Mouse (Mus musculus): ENCODE data around the gene Parva.

Parva gene

GRCm38 (mm10) chr7:112473649-112474435, 46.5 kb downstream of the Parva start:
- no peak for DNase-seq

- DNase-seq: no peak
Observed at GRCm38 (mm10) chr7:112479116-112479515, 51.8 kb downstream of the Parva start.

DNA sequence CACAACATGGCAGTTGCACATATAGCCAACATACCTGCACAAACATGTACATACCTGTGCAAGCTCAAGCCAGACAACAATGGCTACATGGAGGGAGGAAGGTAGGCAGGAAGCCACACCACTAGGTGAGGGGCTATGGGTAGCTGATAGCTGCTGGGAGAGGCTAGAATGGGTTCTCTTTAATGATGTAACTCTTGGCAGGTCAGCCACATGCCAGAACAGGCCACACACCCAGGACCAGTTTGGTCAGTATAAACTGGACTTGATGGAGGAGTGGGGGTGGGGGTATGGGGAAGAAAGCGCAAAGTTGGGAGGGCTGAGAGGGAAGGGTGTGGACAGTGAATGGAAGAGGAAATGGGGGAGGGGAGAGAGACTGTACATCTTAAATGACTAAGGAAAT, 53.7 kb downstream of the Parva start:
- DNase-seq: no peak

DNA sequence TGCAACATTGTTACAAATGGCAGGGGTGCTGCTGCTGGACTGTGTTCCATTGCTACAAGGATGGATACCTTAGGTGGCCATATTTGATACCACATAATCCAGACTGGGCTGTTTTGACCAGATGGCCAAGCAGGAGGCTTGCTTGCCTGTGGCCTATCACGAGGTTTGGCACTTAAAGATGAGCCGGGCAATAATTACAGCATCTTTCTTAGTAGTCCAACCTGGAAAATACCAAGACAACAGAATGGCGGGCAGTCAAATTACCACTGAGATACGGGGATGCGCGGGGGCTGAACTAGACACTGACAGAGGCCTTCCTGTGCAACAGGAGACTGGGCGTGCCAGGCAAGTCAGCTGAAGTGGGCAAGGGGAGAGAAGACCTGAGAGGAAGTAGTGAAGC, 55.3 kb downstream of the Parva start:
- DNase-seq: no peak

DNA sequence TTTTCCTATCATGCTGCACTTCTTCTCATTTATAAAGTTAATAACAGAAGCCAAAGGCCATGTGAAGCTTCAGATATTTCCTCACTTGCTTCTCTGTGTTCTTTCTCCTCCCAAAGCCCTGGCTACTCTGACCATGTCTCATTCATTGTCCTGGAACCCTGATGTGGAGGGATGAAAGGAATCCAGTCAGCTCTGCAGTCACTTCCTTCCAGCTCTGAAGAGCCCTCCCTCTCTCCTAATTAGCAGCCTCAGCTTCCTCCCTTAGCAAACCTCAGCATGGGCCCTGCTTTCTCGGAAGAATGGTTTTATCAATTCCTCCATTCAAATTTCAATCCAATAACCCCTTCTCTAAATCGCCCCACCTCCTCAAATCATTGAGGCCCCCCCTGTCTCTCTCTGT, 56.1 kb downstream of the Parva start:
- DNase-seq: no peak

DNA sequence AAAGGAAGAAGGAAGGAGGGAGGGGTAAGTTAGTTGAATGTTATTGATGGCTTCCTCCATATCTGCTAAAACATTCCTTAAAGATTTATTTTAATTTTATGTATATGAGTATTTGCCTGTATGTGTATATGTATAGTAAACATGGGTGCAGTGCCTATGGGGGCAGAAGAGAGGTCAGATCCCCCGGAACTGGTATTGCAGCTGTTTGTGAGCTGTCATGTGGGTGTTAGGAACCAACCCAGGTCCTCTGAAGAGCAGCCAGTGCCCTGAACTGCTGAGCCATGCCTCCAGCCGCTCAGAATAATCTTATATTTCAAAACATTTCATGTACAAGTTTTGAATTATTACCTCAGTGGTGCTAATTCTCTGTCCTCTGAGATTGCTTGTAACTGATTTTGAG, 63.5 kb downstream of the Parva start:
- DNase-seq: no peak

- no peak for DNase-seq
Observed at GRCm38 (mm10) chr7:112491737-112492136, 64.4 kb downstream of the Parva start.

DNA sequence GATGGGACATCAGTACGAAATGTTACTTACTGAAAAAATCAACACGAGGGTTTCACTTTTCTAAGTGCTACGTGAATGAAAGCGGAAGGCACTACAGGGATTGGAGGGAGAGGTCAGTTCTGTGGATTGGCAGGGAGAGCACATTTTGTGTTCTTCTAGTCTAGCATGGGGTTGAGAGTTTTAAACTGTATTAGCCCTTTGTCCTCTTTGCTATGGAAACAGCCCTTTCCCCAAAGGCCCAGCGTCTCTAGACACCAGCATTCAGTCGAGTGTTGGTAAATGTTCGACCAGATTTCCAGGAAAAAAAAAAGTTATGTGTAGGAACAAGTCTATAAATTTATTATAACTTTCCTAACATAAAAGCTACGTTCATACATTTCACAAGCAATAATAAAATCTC, 68.6 kb downstream of the Parva start:
- DNase-seq: no peak

DNA sequence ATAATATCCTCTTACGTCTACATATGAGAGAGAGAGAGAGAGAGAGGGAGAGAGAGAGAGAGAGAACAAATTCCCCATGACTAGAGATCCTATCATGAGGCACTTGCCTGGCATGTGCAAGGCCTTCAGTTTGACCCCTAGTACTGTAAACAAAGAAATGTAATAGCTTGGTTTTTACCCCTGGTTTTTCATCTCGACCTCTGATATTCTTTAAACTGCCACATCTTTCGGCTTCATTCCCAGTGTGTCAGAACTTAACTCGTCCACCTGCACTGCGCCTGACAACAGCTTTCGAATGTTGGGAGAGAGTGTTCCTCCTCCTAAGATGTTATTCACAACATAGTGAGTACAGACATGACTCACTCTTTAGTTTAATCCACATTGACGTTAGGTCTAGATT, 69.6 kb downstream of the Parva start:
- no peak for DNase-seq

DNA sequence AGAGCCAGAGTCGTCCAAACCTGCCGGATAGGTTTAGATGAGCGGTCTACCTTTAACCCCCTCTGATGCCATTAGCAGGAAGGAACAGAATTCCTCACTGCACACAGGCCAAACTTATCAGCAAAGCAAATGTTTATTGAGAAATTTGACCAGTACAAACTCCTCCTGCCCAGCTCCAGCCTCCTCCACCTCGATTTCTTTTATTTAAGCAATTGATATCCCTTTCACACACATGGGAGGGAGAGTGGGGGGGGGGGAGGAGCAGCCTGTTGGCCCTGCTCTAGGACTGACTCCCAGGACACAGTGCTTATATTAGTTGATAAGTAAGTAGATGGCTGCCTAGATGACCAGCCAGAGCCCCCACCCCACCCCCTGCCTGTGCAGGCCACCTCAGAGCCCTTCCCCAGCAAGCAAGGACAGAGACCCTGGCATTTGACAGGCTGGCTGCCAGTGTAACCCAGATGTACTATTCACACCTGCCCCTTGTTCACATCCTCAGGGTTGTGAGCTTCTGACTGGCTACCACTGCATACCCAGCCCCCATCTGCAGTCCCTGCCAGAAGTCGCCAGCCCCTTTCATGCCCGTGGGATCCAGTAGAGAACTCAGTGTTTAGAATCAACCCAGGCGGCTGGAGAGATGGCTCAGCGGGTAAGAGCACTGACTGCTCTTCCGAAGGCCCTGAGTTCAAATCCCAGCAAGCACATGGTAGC, 71.4 kb downstream of the Parva start:
- DNase-seq: no peak

DNA sequence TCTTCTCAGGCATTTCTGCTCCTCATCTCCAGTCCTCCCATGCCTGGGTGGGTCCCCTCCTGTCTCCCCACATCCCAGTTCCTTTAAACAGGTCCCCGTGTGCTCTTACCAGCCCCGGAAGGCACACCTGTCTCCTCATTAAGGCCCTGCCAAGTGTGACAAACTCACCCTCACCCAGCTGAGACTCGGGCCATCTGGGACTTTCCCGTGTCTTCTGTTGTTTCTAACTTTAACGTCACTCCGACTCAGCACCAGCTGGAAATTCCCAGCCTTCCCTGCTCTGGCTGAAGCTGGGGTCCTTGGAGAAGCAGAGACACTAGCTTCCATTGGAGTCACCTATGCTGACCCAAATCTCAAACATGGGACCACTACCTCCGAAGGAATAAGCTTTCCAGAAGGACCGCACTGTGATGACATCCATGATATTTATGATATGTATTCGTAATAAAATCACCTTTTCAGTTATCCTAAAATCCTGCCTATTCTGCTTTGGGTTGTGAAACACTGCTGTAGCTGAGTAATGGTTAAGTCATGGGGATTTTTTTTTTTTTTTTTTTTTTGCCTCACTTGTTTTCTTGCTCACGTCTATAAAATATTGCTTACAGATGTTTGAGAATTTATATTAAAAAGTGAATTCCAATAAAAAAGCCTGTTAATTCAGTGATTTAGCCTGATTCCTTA, 72.3 kb downstream of the Parva start:
- DNase-seq: no peak

- no peak for DNase-seq
Observed at GRCm38 (mm10) chr7:112500134-112500490, 72.8 kb downstream of the Parva start.

DNA sequence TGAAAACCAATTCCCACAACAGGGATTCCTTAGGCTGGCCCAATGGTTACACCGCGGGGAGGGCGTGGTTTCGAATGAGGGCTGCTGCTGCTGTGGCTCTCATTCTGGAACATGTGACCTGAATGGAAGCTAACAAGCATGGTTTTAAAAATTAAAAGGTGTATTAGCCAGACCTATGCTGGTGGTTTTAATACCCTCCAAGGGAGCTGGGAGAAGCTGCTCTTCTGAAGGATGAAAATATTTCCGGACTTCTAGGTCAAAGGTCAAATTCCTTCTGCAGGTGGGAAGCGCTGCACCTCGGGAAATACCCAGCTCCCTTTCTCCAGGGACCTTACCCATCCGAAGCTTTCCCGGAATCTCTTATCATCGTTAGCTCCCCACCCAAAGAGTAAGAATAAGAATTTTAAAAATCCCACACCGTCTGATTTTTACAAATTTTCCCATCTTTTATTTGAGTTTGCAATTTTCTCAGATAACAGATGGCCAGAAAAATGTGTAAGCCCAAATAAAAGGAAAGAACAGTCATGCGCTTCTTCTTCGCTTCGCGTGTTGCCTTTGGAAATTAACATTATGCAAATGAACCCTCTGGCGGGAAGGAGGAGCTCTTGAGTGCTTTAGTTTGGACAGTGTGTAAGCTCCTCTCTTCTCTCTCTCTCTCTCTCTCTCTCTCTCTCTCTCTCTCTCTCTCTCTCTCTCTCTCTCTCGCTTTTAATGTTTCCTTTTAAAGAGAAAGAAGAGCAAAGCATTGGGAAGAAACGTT, 74.9 kb downstream of the Parva start:
- DNase-seq: no peak

DNA sequence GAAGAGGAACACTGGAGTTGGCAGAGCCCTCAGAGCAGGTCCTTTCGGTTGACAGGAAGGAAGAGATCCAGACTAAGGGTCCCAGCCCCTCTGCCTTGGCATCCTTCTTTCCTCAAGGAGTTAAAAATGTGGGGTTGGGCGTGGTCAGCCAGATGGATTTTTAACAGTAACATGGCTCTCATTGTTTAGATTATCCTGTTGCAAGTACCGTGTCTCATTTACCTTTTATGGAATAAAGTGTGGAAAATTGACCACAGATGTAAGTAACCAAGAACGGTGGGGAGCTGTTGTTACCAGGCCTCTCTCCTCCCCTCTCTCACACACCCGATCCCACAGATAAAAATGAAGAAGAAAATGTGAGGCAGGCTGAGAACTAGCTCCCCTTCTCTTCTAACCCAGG, 75.5 kb downstream of the Parva start:
- no peak for DNase-seq

DNA sequence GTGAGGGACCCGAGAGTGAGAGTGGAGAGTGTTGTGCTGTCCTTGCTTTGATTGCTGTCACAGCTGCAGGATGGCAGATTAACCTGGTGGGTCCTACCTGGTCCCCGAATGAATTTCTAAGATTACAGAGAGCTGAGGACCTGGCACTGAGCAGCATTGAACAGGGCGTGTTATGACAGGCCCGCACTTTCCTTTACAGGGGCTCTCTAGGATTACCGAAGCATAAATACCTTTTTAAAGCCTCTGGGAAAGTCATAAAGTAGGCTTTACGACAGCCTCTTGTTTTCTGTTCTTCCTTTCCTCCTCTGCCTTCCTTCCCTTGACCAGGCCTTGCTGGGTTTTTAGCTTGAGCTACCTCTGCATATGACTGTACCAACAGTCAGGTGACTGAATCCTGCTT, 76.1 kb downstream of the Parva start:
- DNase-seq: no peak

DNA sequence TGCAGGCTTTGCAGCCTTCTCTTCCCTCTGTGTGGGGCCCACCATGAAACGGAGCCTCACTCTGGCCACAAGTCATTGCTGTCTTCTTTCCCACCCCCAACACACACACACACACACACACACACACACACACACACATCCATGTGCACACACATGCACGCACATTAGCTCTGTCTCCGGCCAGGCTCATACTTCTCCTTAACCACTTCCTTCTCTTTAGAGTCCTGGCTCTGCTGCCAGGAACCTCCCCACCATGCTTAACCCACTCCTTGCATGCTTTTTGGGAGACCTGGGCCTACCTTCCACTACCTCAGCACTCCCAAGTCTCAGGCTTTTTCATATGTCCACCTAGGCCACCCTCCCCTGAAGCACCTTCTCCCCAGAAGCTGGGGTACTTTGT, 76.6 kb downstream of the Parva start:
- DNase-seq: no peak

DNA sequence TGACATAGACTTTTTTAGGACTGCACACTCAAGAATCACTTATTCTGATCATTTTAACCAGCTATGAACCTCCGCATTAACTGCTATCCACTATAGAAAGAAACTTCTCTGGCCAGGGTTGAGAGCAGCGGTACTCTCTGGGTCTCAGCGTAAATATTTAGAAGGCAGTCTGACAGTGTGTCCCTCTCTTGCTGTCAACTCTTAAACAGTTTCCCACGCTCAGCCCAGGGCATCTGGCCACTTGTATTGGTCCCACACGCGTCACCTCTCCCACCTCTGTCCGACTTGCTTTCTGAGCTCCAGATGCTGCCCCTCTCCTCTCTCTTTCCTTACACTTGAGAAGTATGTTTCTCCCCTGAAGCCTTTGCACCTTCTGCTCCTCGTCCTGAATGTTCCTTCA, 81.8 kb downstream of the Parva start:
- DNase-seq: no peak

DNA sequence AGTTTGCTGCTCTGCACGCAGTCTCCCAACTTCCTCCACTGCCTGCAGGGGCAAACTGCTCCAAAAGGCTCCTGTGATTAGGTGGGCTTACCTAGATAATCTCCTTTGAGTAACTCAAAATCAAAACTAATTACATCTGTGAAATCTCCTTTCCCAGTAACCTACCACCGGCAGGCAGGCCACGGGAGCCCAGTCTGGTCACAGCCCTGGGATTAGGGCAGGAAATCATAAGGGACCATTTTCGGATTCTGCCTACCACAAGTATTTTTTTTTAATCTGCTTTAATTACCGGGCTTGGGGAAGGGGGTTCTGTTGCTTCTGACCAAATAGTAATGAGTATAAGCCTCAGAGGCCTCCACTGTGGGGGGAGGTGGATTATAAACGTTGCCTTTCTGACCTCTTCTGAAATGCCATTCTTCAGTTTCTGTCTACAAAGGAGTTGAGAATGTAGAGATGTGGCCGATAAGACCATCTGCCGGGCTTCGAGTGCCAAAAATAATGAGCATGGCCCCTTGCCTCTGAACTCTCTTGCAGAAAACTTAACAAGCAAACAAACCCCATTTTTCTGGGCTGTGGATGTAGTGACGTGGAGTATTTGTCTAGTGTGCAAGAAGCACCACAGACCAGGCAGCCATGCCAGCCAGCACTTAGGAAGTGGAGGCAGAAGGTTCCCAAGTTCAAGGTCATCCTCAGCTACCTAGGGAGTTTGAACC, 83.2 kb downstream of the Parva start:
- DNase-seq: no peak

- DNase-seq: no peak
Observed at GRCm38 (mm10) chr7:112511309-112511708, 84.0 kb downstream of the Parva start.

- no peak for DNase-seq
Observed at GRCm38 (mm10) chr7:112512257-112512656, 85.0 kb downstream of the Parva start.

- no peak for DNase-seq
Observed at GRCm38 (mm10) chr7:112512895-112513294, 85.6 kb downstream of the Parva start.

GRCm38 (mm10) chr7:112514636-112515193, 87.4 kb downstream of the Parva start:
- DNase-seq: peak in 1 of 2 experiments; percentile 3
